12 mouse cellular contexts compared by ENCODE assay signal in genomic region chr10:110991307-110992046, GRCm38 (mm10). TPM values are rescaled to one million over a fixed set of nuclear protein-coding genes. Genes with fewer than 3 reads are reported as not detected.
DNase-seq lines count a peak whose midpoint lies in the region; ATAC-seq and TF ChIP-seq lines count a peak whose summit lies in the region.
"Had no signal": no experiment of that assay in that cellular context is flagged by ENCODE, and none has a peak within 500 bp of the region (broad histone marks: within the 10 kb centered on the region; RNA-seq: fewer than 3 reads in every experiment).

No protein-coding gene starts in this region.

- no peaks in the 10 kb centered on the region for H3K9me3 ChIP-seq in forebrain, embryonic 13.5 days (replicated peaks)
- no peaks in the 10 kb centered on the region for H3K9me3 ChIP-seq in forebrain, embryonic 11.5 days (ENCODE audit: control insufficient read depth, low read length)
- H3K9me3 ChIP-seq in hindbrain, postnatal 0 days (ENCODE audit: low read length): no peaks in the 10 kb centered on the region
- no peaks in the 10 kb centered on the region for H3K9me3 ChIP-seq in hindbrain, embryonic 14.5 days (ENCODE audit: control insufficient read depth, low read length)
- H3K9me3 ChIP-seq in midbrain, embryonic 12.5 days: no peaks in the 10 kb centered on the region
- H3K9me3 ChIP-seq: embryonic facial prominence, embryonic 15.5 days; limb, embryonic 15.5 days had no signal

- no peaks in the 10 kb centered on the region for H3K27me3 ChIP-seq in forebrain, embryonic 13.5 days
- H3K27me3 ChIP-seq in forebrain, embryonic 11.5 days (ENCODE audit: control insufficient read depth, insufficient read depth, low read length): no peaks in the 10 kb centered on the region
- H3K27me3 ChIP-seq in hindbrain, postnatal 0 days (ENCODE audit: insufficient read depth, low read length): no peaks in the 10 kb centered on the region
- H3K27me3 ChIP-seq in hindbrain, embryonic 14.5 days (ENCODE audit: control insufficient read depth, insufficient read depth, low read length): no peaks in the 10 kb centered on the region
- H3K27me3 ChIP-seq in midbrain, embryonic 12.5 days: no peaks in the 10 kb centered on the region
- no peaks in the 10 kb centered on the region for H3K27me3 ChIP-seq in cerebellum, adult 2 months (ENCODE audit: control insufficient read depth, insufficient read depth, low read length)
- H3K27me3 ChIP-seq: embryonic facial prominence, embryonic 15.5 days; limb, embryonic 15.5 days had no signal

- WGBS in forebrain, embryonic 13.5 days: 75% methylated on average over 6 of the region's 6 CpGs
- WGBS in forebrain, embryonic 11.5 days: 75% methylated on average over 6 of the region's 6 CpGs
- 75% methylated on average over 6 of the region's 6 CpGs for WGBS in hindbrain, postnatal 0 days
- WGBS in hindbrain, embryonic 14.5 days: 78% methylated on average over 6 of the region's 6 CpGs
- 66% methylated on average over 6 of the region's 6 CpGs for WGBS in midbrain, embryonic 12.5 days
- WGBS in cerebellum, adult 2 months: 51% methylated on average over 6 of the region's 6 CpGs

- H3K4me2 ChIP-seq in forebrain, embryonic 13.5 days: no peak overlapping the region
- no peak overlapping the region for H3K4me2 ChIP-seq in forebrain, embryonic 11.5 days (ENCODE audit: low read depth, low read length, severe bottlenecking)
- H3K4me2 ChIP-seq in hindbrain, postnatal 0 days (ENCODE audit: low read depth, low read length): no peak overlapping the region
- no peak overlapping the region for H3K4me2 ChIP-seq in hindbrain, embryonic 14.5 days (replicated peaks)
- H3K4me2 ChIP-seq in midbrain, embryonic 12.5 days (replicated peaks): no peak overlapping the region
- H3K4me2 ChIP-seq: embryonic facial prominence, embryonic 15.5 days; limb, embryonic 15.5 days had no signal

- no peaks in the 10 kb centered on the region for H3K36me3 ChIP-seq in forebrain, embryonic 13.5 days (ENCODE audit: poor library complexity, severe bottlenecking)
- H3K36me3 ChIP-seq in forebrain, embryonic 11.5 days (ENCODE audit: control insufficient read depth, insufficient read depth, low read length): no peaks in the 10 kb centered on the region
- H3K36me3 ChIP-seq in hindbrain, postnatal 0 days (ENCODE audit: insufficient read depth, low read length): no peaks in the 10 kb centered on the region
- no peaks in the 10 kb centered on the region for H3K36me3 ChIP-seq in hindbrain, embryonic 14.5 days (replicated peaks; ENCODE audit: control insufficient read depth, insufficient read depth)
- H3K36me3 ChIP-seq in midbrain, embryonic 12.5 days: no peaks in the 10 kb centered on the region
- H3K36me3 ChIP-seq: embryonic facial prominence, embryonic 15.5 days; limb, embryonic 15.5 days had no signal

- H3K27ac ChIP-seq in forebrain, embryonic 13.5 days: peak overlapping the region; percentile 49; the same call in 1 of the 2 replicates
- no peak overlapping the region for H3K27ac ChIP-seq in forebrain, embryonic 11.5 days (ENCODE audit: low read depth, low read length)
- H3K27ac ChIP-seq in hindbrain, postnatal 0 days: peak overlapping the region; percentile 48; the same call in 1 of the 2 replicates
- H3K27ac ChIP-seq in hindbrain, embryonic 14.5 days: no peak overlapping the region
- H3K27ac ChIP-seq in midbrain, embryonic 12.5 days (replicated peaks): no peak overlapping the region; the same call in 1 of the 2 replicates
- H3K27ac ChIP-seq in cerebellum, adult 2 months (ENCODE audit: insufficient read depth, low read length): no peak overlapping the region
- H3K27ac ChIP-seq: embryonic facial prominence, embryonic 15.5 days; limb, embryonic 15.5 days had no signal

- H3K4me3 ChIP-seq in forebrain, embryonic 13.5 days: no peak overlapping the region
- no peak overlapping the region for H3K4me3 ChIP-seq in forebrain, embryonic 11.5 days (ENCODE audit: low read depth, low read length)
- H3K4me3 ChIP-seq in hindbrain, postnatal 0 days (ENCODE audit: low read length): no peak overlapping the region
- H3K4me3 ChIP-seq in hindbrain, embryonic 14.5 days (replicated peaks; ENCODE audit: low read length): no peak overlapping the region
- H3K4me3 ChIP-seq in midbrain, embryonic 12.5 days: no peak overlapping the region
- H3K4me3 ChIP-seq in cerebellum, adult 2 months (replicated peaks; ENCODE audit: insufficient read depth, low read depth, low read length): no peak overlapping the region
- H3K4me3 ChIP-seq: embryonic facial prominence, embryonic 15.5 days; limb, embryonic 15.5 days had no signal

- 0 out of 2 replicates have a peak, but pooled peaks have one; percentile 5 for ATAC-seq in forebrain, embryonic 13.5 days
- no peak for ATAC-seq in forebrain, embryonic 11.5 days (replicated peaks; ENCODE audit: low FRiP score)
- ATAC-seq in hindbrain, postnatal 0 days: peak; percentile 60
- no peak for ATAC-seq in hindbrain, embryonic 14.5 days (ENCODE audit: low FRiP score)
- peak; percentile 34 for ATAC-seq in erythroblast, adult 5-6 weeks (replicated peaks; ENCODE audit: low FRiP score, poor library complexity, severe bottlenecking)
- 0 out of 2 replicates have a peak, but pooled peaks have one; percentile 25 for ATAC-seq in midbrain, embryonic 12.5 days (ENCODE audit: low FRiP score, low read depth)

- peaks cover 11% of the 10 kb centered on the region for H3K4me1 ChIP-seq in forebrain, embryonic 13.5 days
- 0 out of 2 replicates have a peak, but pooled peaks cover 6% of the 10 kb centered on the region for H3K4me1 ChIP-seq in forebrain, embryonic 11.5 days (replicated peaks; ENCODE audit: control insufficient read depth, insufficient read depth, low read length)
- H3K4me1 ChIP-seq in hindbrain, postnatal 0 days (ENCODE audit: insufficient read depth, low read length): peaks cover 17% of the 10 kb centered on the region
- H3K4me1 ChIP-seq in hindbrain, embryonic 14.5 days (replicated peaks; ENCODE audit: control insufficient read depth, insufficient read depth, low read length): peaks cover 12% of the 10 kb centered on the region
- peaks cover 20% of the 10 kb centered on the region for H3K4me1 ChIP-seq in midbrain, embryonic 12.5 days
- peaks cover 27% of the 10 kb centered on the region for H3K4me1 ChIP-seq in cerebellum, adult 2 months (ENCODE audit: control insufficient read depth, insufficient read depth, low read length)

- no peak for DNase-seq in forebrain, embryonic 11.5 days (ENCODE audit: low spot score)
- DNase-seq in hindbrain, postnatal 0 days (ENCODE audit: low spot score): no peak
- DNase-seq in hindbrain, embryonic 14.5 days (ENCODE audit: low spot score): no peak
- no peak for DNase-seq in cerebellum, adult 2 months
- no peak for DNase-seq in embryo, embryonic 9.5 days (ENCODE audit: extremely low spot score)
- DNase-seq: cerebellum, adult 11 months; thymus, adult 2 months had no signal

- TF ChIP-seq POLR2A in cerebellum, adult 2 months (IDR thresholded peaks at IDR 0.05; ENCODE audit: borderline replicate concordance, insufficient read depth, low read length): no peak

- no peak for TF ChIP-seq CTCF in hindbrain, postnatal 0 days (IDR thresholded peaks at IDR 0.05; ENCODE audit: low read depth)
- TF ChIP-seq CTCF in cerebellum, adult 2 months (IDR thresholded peaks at IDR 0.05; ENCODE audit: borderline replicate concordance, insufficient read depth, low read depth, low read length): no peak

- H3K9ac ChIP-seq in forebrain, embryonic 13.5 days: no peak overlapping the region
- H3K9ac ChIP-seq in forebrain, embryonic 11.5 days (ENCODE audit: low read length): no peak overlapping the region
- H3K9ac ChIP-seq in hindbrain, postnatal 0 days (replicated peaks; ENCODE audit: low read length): no peak overlapping the region
- H3K9ac ChIP-seq in hindbrain, embryonic 14.5 days: no peak overlapping the region
- H3K9ac ChIP-seq in midbrain, embryonic 12.5 days (replicated peaks): no peak overlapping the region
- H3K9ac ChIP-seq: embryonic facial prominence, embryonic 15.5 days; limb, embryonic 15.5 days had no signal

RNA-seq across cellular contexts. Expression of gene Zdhhc17, which starts 18.5 kb away (rescaled TPM):
- 46.0 and 46.9 TPM in 2 replicates for polyA plus RNA-seq in forebrain, embryonic 13.5 days (2015; fragmentation: Nextera tagmentation; extraction: Ambion mirVana)
- 28.0 and 31.6 TPM in 2 replicates for polyA plus RNA-seq in forebrain, embryonic 11.5 days (2014; fragmentation: Nextera tagmentation; extraction: Ambion mirVana)
- total RNA-seq in hindbrain, postnatal 0 days (2014; rRNA removed): 40.7 and 45.1 TPM in 2 replicates
- 41.0 and 44.8 TPM in 2 replicates for polyA plus RNA-seq in hindbrain, postnatal 0 days (2015; fragmentation: Nextera tagmentation; extraction: Ambion mirVana)
- 62.1 and 68.1 TPM in 2 replicates for polyA plus RNA-seq in hindbrain, embryonic 14.5 days (2014; fragmentation: Nextera tagmentation; extraction: Ambion mirVana)
- 19.9 and 54.4 TPM in 2 replicates for total RNA-seq in erythroblast, adult 5-6 weeks (2015; ENCODE audit: low replicate concordance)
- 15.8 and 18.3 TPM in 2 replicates for total RNA-seq in erythroblast, adult 5-6 weeks (2017; ENCODE audit: low replicate concordance)
- 47.9 and 50.6 TPM in 2 replicates for polyA plus RNA-seq in midbrain, embryonic 12.5 days (2016; fragmentation: Nextera tagmentation; extraction: Ambion mirVana)
- polyA plus RNA-seq in cerebellum, adult 2 months (2012; rRNA removed): 112 and 131 TPM in 2 replicates

Comparison
In these comparisons a context has a peak if more than half of its experiments do, and no peak if none do; other contexts are left out.
1. ATAC-seq: peak in forebrain, embryonic 13.5 days (single experiment), hindbrain, postnatal 0 days (single experiment), erythroblast, adult 5-6 weeks (single experiment) and midbrain, embryonic 12.5 days (single experiment); none in forebrain, embryonic 11.5 days (single experiment) and hindbrain, embryonic 14.5 days (single experiment).
2. H3K27ac ChIP-seq: peak in forebrain, embryonic 13.5 days (single experiment) and hindbrain, postnatal 0 days (single experiment); none in forebrain, embryonic 11.5 days (single experiment), hindbrain, embryonic 14.5 days (single experiment), midbrain, embryonic 12.5 days (single experiment) and cerebellum, adult 2 months (single experiment).